Mouse (Mus musculus) bone marrow, adult 2 months (tissue): Measurements from ENCODE around the gene Hs6st2. TPM values are rescaled to one million over a fixed set of nuclear protein-coding genes. Genes with fewer than 3 reads are reported as not detected.

Source experiments
- H3K27ac ChIP-seq: fragments of 200-500 bp; 2 replicates; pipeline ENCODE4 v1.5.1; 2012; ENCODE audit warnings: low read depth, mild to moderate bottlenecking, control low read depth, inconsistent platforms, low read length; ENCODE audit not compliant: control insufficient read depth, poor library complexity, insufficient read depth
- H3K4me1 ChIP-seq: fragments of 200-500 bp; 2 replicates; pipeline ENCODE4 v1.6.1; 2011; ENCODE audit warnings: low read length; ENCODE audit not compliant: control insufficient read depth, insufficient read depth
- H3K4me3 ChIP-seq: fragments of 200-500 bp; replicated peaks from 2 replicates; pipeline ENCODE3; 2011; ENCODE audit warnings: mild to moderate bottlenecking, low read depth, low read length, control low read depth; ENCODE audit not compliant: control insufficient read depth
- CTCF ChIP-seq: fragments of 200-500 bp; IDR thresholded peaks from 2 replicates; pipeline ENCODE4 v1.5.1; 2011; ENCODE audit warnings: low read length, control low read depth; ENCODE audit not compliant: control insufficient read depth, insufficient read depth
- POLR2A ChIP-seq: fragments of 200-500 bp; IDR thresholded peaks from 2 replicates; pipeline ENCODE4 v1.6.1; 2011; ENCODE audit warnings: low read depth, mild to moderate bottlenecking, control low read depth, low read length, borderline replicate concordance; ENCODE audit not compliant: control insufficient read depth
- WGBS: fragments of 180-500 bp; shearing (Covaris S2); methylation state at CpG from one replicate; pipeline ENCODE4 v1.1.7; 2018; 5-methylcytosine and 5-hydroxymethylcytosine counted together
- polyA plus RNA-seq: library from polyadenylated mRNA; stranded (reverse); fragments of >200 nt; gene quantifications from 2 replicates; pipeline ENCODE4 v1.2.4, GENCODE M21; 2011; ENCODE audit warnings: low replicate concordance; ENCODE audit not compliant: missing spikeins, insufficient read depth, insufficient read length

Gene Hs6st2
- polyA plus RNA-seq, 1 experiment = 1.3 TPM

- Histone ChIP-seq H3K4me1 (no peaks in the 10 kb centered on the region), H3K27ac (no peak overlapping the region), H3K4me3 (no peak overlapping the region)
- TF ChIP-seq CTCF (peak; percentile 18; the same call in 1 of the 2 replicates), POLR2A (no peak)
- WGBS = 37% methylated on average over 5 of the region's 5 CpGs
Observed at GRCm38 (mm10) chrX:51372477-51373239, 309.0 kb downstream of the Hs6st2 start.

DNA sequence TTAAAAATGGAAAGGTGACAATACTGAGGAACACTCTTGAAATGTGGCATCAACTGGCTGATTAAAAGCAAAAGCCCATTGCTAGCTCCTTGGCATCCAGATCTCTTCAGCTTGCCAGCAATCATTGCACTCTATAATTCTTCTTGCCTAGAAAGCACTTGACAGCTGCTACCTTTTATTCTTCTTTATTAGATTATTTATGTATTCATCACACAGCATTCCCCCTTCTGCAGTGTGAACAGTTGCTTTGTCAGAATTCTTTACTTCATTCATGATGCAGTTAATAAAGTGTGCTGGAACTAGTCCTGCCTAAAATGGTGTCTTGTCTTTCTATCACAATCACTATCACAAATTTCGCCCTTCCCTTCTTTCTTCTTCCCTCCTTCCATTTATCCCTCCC is 332.0 kb downstream of the Hs6st2 start:
- TF ChIP-seq POLR2A = no peak
- no peak for TF ChIP-seq CTCF
- Histone ChIP-seq H3K4me3 (no peak overlapping the region), H3K4me1 (no peaks in the 10 kb centered on the region), H3K27ac (no peak overlapping the region)
- WGBS = 81% methylated on average over 1 of the region's 1 CpGs

DNA sequence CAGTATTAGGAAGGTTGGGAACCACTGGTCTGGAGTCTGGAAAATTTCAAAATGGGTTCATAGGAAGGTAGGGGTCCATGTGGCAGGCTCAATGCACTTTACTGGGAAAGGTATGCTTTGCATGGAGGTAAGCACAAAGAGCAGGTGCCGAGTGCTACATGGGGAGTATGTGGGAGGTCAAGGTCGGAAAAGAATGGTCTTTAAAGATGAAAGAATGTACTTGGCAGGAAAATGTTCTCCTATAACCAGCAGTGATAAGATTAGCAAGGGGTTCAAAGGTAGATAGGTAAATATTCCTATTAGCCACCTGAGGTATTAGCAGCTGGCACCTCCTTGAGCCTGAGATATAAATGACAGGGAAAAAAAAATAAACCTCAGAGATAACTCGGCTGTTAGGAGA is 338.1 kb downstream of the Hs6st2 start:
- Histone ChIP-seq H3K4me3 (no peak overlapping the region), H3K4me1 (no peaks in the 10 kb centered on the region), H3K27ac (no peak overlapping the region)
- TF ChIP-seq CTCF (no peak), POLR2A (no peak)
- 69% methylated on average over 3 of the region's 3 CpGs for WGBS

Other genes with a start within 250 kb of the Hs6st2 start
- 0.85 TPM in 1 of 2 replicates, not detected in the other for gene Usp26, start 119.4 kb upstream of the Hs6st2 start, polyA plus RNA-seq